Mouse (Mus musculus): ENCODE data around the gene Gpx2. TPM values are rescaled to one million over a fixed set of nuclear protein-coding genes. Genes with fewer than 3 reads are reported as not detected.

The Gpx2 gene
- not detected for polyA plus RNA-seq (2012; fragmentation: generic; extraction: Trizol)

DNA sequence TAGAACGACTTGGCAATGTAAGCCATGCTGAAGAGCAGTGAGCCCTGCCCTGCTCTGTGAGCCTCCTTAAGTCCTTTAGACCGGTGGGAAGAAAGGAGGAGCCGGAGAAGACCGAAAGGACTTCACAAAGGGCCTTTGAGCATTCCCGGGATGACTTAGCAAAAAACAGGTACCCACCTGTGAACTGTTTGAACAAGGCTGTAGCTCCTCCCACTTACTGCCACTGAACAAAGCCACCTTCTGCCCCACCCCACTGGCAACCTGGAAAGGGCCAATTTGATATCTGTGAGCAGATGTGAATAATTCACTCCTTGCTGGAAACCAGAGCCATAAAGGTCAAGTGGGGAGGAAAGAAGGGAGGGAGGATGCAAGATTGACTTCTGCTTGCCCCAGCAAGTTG is at the start of gene Gpx2:
Gpx2 (minus strand) TSS at position 205 of the 400 bp plus-strand sequence.
- Histone ChIP-seq H3ac (ENCODE audit: control insufficient read depth, insufficient read length) (no peak within 1 kb of the TSS), H3K4me3 (no peak within 1 kb of the TSS), H3K36me3 (ENCODE audit: control insufficient read depth, insufficient read depth) (no peaks in the 10 kb centered on the region), H3K27me3 (ENCODE audit: control insufficient read depth, insufficient read depth, insufficient read length) (peaks cover 42% of the 10 kb centered on the region), H3K4me2 (ENCODE audit: low read depth) (no peak within 1 kb of the TSS), H3K79me2 (ENCODE audit: control insufficient read depth, insufficient read depth) (no peaks in the 10 kb centered on the region)
- no peak for TF ChIP-seq MYOD1 (IDR thresholded peaks at IDR 0.05; ENCODE audit: control insufficient read depth in 1 of 3, insufficient read length in 2 of 3, low read depth in 2 of 3)
- TF ChIP-seq POLR2A (IDR thresholded peaks at IDR 0.05; ENCODE audit: insufficient read length, low read depth), result no peak
- no peak for TF ChIP-seq CEBPB (IDR thresholded peaks at IDR 0.05; ENCODE audit: insufficient read depth, poor library complexity, severe bottlenecking)
- no peak for TF ChIP-seq TCF12 (IDR thresholded peaks at IDR 0.05; ENCODE audit: insufficient read depth, poor library complexity, severe bottlenecking)
- TF ChIP-seq E2F4 (IDR thresholded peaks at IDR 0.05; ENCODE audit: insufficient read depth), result no peak
- no peak for TF ChIP-seq USF1 (IDR thresholded peaks at IDR 0.05; ENCODE audit: low read depth)
- TF ChIP-seq MYOG (IDR thresholded peaks at IDR 0.05; ENCODE audit: control insufficient read depth in 1 of 3, insufficient read depth in 1 of 3, insufficient read length in 2 of 3, low read depth in 2 of 3), result no peak
- TF ChIP-seq MAX (IDR thresholded peaks at IDR 0.05; ENCODE audit: low read depth), result no peak
- no peak for TF ChIP-seq SRF (IDR thresholded peaks at IDR 0.05; ENCODE audit: control insufficient read depth, insufficient read length, low read depth)
- TF ChIP-seq TCF3 (IDR thresholded peaks at IDR 0.05; ENCODE audit: insufficient read length, low read depth), result no peak
- TF ChIP-seq REST (IDR thresholded peaks at IDR 0.05; ENCODE audit: insufficient read depth, insufficient read length), result no peak
- TF ChIP-seq POLR2AphosphoS2 (IDR thresholded peaks at IDR 0.05; ENCODE audit: insufficient read length, low read depth), result no peak

DNA sequence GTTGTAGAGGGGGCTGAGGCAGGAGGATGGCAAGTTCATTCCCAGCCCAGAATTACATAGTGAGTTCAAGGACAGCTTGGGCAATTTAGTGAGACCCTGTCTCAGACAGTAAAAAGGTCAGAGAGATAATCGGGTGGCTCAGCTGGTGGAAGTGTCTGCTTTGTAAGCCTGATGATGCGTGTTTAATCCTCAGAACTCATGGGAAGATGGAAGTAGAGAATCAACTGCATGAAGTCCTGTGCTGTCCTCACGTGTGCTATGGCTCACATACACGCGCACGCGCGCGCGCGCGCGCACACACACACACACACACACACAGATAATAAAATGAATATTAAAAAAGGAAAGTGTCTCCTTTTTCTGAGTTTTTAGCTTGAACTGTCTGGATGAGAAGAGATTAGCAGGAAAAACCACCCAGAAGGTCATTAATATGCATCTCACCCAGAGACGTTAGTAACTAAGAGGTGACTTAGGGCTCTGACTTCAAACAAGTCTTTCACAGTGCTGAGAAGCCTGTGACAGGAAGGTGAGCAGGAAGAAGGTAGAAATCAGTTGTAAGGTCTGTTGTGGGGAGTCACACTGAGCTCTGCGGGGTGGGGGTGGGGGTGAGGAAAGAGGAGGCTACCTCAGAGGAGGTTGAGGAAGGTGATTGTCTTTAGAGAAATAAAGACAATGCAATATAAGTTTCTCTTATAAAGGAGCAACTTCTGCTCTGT is 49.1 kb upstream of the Gpx2 start:
- Histone ChIP-seq H3K36me3 (ENCODE audit: control insufficient read depth, insufficient read depth) (no peaks in the 10 kb centered on the region), H3K27me3 (ENCODE audit: control insufficient read depth, insufficient read depth, insufficient read length) (no peaks in the 10 kb centered on the region), H3ac (ENCODE audit: control insufficient read depth, insufficient read length) (no peak overlapping the region), H3K4me2 (ENCODE audit: low read depth) (no peak overlapping the region), H3K4me3 (no peak overlapping the region), H3K79me2 (ENCODE audit: control insufficient read depth, insufficient read depth) (peaks cover 7% of the 10 kb centered on the region)
- TF ChIP-seq REST (IDR thresholded peaks at IDR 0.05; ENCODE audit: insufficient read depth, insufficient read length), result no peak
- TF ChIP-seq CEBPB (IDR thresholded peaks at IDR 0.05; ENCODE audit: insufficient read depth, poor library complexity, severe bottlenecking), result no peak

DNA sequence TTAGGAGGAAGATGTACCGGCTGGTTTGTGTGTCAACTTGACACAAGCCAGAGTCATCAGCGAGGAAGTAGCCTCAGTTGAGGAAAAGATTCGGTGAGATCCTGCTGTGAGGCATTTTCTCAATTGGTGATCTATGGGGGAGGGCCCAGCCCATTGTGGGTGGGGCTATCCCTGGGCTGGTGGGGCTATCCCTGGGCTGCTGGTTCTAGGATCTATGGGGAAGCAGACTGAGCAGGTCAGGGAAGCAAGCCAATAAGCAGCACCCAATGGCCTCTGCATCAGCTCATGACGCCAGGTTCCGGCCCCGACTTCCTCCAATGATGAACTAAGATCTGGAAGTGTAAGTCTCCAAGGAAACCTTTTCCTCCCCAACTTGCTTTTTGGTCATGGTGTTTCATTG is 44.7 kb upstream of the Gpx2 start:
- Histone ChIP-seq H3K79me2 (ENCODE audit: control insufficient read depth, insufficient read depth) (peaks cover 16% of the 10 kb centered on the region), H3ac (ENCODE audit: control insufficient read depth, insufficient read length) (no peak overlapping the region), H3K4me3 (no peak overlapping the region), H3K36me3 (ENCODE audit: control insufficient read depth, insufficient read depth) (no peaks in the 10 kb centered on the region), H3K27me3 (ENCODE audit: control insufficient read depth, insufficient read depth, insufficient read length) (no peaks in the 10 kb centered on the region), H3K4me2 (ENCODE audit: low read depth) (no peak overlapping the region)
- TF ChIP-seq POLR2AphosphoS2 (IDR thresholded peaks at IDR 0.05; ENCODE audit: insufficient read length, low read depth) (no peak), MAX (IDR thresholded peaks at IDR 0.05; ENCODE audit: low read depth) (no peak), USF1 (IDR thresholded peaks at IDR 0.05; ENCODE audit: low read depth) (no peak), TCF12 (IDR thresholded peaks at IDR 0.05; ENCODE audit: insufficient read depth, poor library complexity, severe bottlenecking) (no peak), SRF (IDR thresholded peaks at IDR 0.05; ENCODE audit: control insufficient read depth, insufficient read length, low read depth) (no peak), MYOD1 (IDR thresholded peaks at IDR 0.05; ENCODE audit: control insufficient read depth in 1 of 3, insufficient read length in 2 of 3, low read depth in 2 of 3) (no peak), REST (IDR thresholded peaks at IDR 0.05; ENCODE audit: insufficient read depth, insufficient read length) (no peak), TCF3 (IDR thresholded peaks at IDR 0.05; ENCODE audit: insufficient read length, low read depth) (no peak)

DNA sequence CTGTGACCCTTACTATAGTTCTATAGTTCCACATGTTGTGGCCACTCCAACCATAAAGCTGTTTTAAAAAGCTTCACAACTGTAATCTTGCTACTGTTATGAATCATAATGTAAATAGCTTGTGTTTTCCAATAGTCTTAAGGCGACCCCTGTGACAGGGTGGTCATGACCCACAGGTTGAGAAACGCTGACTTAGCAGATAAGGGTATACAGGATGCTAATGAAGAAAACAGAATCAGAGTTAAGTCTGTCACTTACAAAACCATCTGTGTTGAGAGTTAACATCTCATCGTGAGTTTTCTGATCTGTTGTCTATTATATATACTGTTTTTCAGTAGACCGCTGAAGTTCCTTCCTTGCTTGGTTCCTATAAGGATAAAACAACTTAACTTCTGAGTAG is 43.9 kb upstream of the Gpx2 start:
- H3K79me2 ChIP-seq (ENCODE audit: control insufficient read depth, insufficient read depth), result peaks cover 16% of the 10 kb centered on the region
- H3K27me3 ChIP-seq (ENCODE audit: control insufficient read depth, insufficient read depth, insufficient read length), result no peaks in the 10 kb centered on the region
- H3K4me3 ChIP-seq, result no peak overlapping the region
- no peaks in the 10 kb centered on the region for H3K36me3 ChIP-seq (ENCODE audit: control insufficient read depth, insufficient read depth)
- no peak overlapping the region for H3ac ChIP-seq (ENCODE audit: control insufficient read depth, insufficient read length)
- TF ChIP-seq POLR2AphosphoS2 (IDR thresholded peaks at IDR 0.05; ENCODE audit: insufficient read length, low read depth), result no peak
- TF ChIP-seq MYOD1 (IDR thresholded peaks at IDR 0.05; ENCODE audit: control insufficient read depth in 1 of 3, insufficient read length in 2 of 3, low read depth in 2 of 3), result no peak
- no peak for TF ChIP-seq REST (IDR thresholded peaks at IDR 0.05; ENCODE audit: insufficient read depth, insufficient read length)
- TF ChIP-seq MYOG (IDR thresholded peaks at IDR 0.05; ENCODE audit: control insufficient read depth in 1 of 3, insufficient read depth in 1 of 3, insufficient read length in 2 of 3, low read depth in 2 of 3), result no peak
- TF ChIP-seq E2F4 (IDR thresholded peaks at IDR 0.05; ENCODE audit: insufficient read depth), result no peak
- no peak for TF ChIP-seq CEBPB (IDR thresholded peaks at IDR 0.05; ENCODE audit: insufficient read depth, poor library complexity, severe bottlenecking)
- no peak for TF ChIP-seq MAX (IDR thresholded peaks at IDR 0.05; ENCODE audit: low read depth)
- no peak for TF ChIP-seq TCF3 (IDR thresholded peaks at IDR 0.05; ENCODE audit: insufficient read length, low read depth)
- no peak overlapping the region for H3K4me2 ChIP-seq (ENCODE audit: low read depth)

DNA sequence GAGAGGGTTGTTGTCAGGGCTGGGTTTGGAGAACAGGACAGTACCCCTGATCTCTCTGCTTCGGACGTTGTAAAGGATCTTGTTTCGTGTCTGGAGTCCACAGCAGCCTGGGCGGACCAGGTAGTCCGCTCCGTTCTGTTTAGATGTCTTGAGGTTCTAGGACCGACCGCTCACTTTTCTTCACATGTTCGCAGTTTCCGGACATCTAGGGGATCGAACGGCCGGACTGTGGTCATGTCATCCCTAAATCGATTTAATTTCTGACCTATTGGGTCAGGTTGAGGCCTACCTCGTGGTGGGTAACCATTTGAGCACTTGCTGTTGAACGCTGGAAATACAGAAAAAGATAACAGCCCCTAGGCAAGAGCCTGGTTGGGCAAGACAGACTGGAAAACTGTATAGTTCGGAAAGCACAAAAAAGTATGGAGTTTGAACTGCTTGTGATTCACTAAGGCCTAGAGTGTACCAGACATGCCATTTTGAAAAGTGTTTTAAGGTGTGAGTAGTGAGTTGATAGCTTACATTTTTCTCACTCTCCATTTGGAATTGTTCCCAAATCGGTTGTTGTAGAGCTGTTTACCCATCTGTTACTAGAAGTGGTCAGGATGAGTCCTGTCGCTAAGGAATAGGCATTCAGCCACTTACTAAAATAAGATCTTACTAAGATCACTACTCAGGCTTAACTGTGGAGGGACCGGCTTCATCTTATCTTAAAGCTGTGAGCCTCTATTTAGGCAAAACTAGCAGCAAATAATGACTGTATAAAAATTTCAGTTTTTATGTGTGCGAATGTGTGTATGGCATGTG is 42.7 kb upstream of the Gpx2 start:
- no peaks in the 10 kb centered on the region for H3K36me3 ChIP-seq (ENCODE audit: control insufficient read depth, insufficient read depth)
- TF ChIP-seq USF1 (IDR thresholded peaks at IDR 0.05; ENCODE audit: low read depth), result no peak
- peak; percentile 43 for TF ChIP-seq POLR2A (IDR thresholded peaks at IDR 0.05; ENCODE audit: insufficient read length, low read depth)
- TF ChIP-seq TCF12 (IDR thresholded peaks at IDR 0.05; ENCODE audit: insufficient read depth, poor library complexity, severe bottlenecking), result no peak
- no peak for TF ChIP-seq CEBPB (IDR thresholded peaks at IDR 0.05; ENCODE audit: insufficient read depth, poor library complexity, severe bottlenecking)
- no peak for TF ChIP-seq MYOD1 (IDR thresholded peaks at IDR 0.05; ENCODE audit: control insufficient read depth in 1 of 3, insufficient read length in 2 of 3, low read depth in 2 of 3)
- peaks cover 16% of the 10 kb centered on the region for H3K79me2 ChIP-seq (ENCODE audit: control insufficient read depth, insufficient read depth)
- H3ac ChIP-seq (ENCODE audit: control insufficient read depth, insufficient read length), result no peak overlapping the region
- no peaks in the 10 kb centered on the region for H3K27me3 ChIP-seq (ENCODE audit: control insufficient read depth, insufficient read depth, insufficient read length)
- H3K4me2 ChIP-seq (ENCODE audit: low read depth), result peak overlapping the region; percentile 78
- H3K4me3 ChIP-seq, result peak overlapping the region; percentile 75
